In the genomic region with DNA sequence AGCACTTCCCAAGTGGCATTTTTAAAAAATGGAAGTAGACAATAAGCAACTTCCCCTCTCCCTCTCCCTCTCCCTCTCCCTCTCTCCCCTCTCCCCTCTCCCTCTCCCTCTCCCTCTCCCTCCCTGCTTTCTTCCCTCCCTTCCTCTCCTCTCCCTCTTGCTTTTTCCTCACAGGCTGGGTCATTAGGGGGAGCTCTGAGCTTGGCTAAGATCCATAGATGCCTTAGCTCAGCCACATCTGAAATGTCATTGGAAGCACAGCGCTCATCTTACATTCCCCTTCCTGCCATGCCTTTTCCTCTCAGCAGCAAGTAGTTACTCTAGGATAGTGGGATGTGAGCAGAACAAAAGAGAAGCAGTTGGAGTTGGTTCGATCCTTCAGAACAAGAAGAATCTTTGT, we compare ENCODE assay signal across 25 mouse cellular contexts.
DNase-seq lines count a peak whose midpoint lies in the region; ATAC-seq and TF ChIP-seq lines count a peak whose summit lies in the region.
"Had no signal": no experiment of that assay in that cellular context is flagged by ENCODE, and none has a peak within 500 bp of the region (broad histone marks: within the 10 kb centered on the region; RNA-seq: fewer than 3 reads in every experiment).

No protein-coding gene starts in this region.

- H3K9me3 ChIP-seq in forebrain, postnatal 0 days (ENCODE audit: low read length) = no peaks in the 10 kb centered on the region
- no peaks in the 10 kb centered on the region for H3K9me3 ChIP-seq in forebrain, embryonic 10.5 days
- H3K9me3 ChIP-seq in kidney, postnatal 0 days (replicated peaks; ENCODE audit: low read length) = no peaks in the 10 kb centered on the region
- H3K9me3 ChIP-seq in kidney, embryonic 15.5 days (replicated peaks) = no peaks in the 10 kb centered on the region
- H3K9me3 ChIP-seq in stomach, postnatal 0 days (ENCODE audit: control insufficient read depth, low read length) = no peaks in the 10 kb centered on the region
- H3K9me3 ChIP-seq: embryonic facial prominence, embryonic 15.5 days; forebrain, embryonic 15.5 days; heart, embryonic 12.5 days; neural tube, embryonic 13.5 days had no signal

- DNase-seq in forebrain, postnatal 0 days = no peak
- no peak for DNase-seq in forebrain, embryonic 10.5 days (ENCODE audit: extremely low spot score, low spot score)
- DNase-seq in kidney, postnatal 0 days (ENCODE audit: low spot score) = peak; percentile 9
- DNase-seq in retina, postnatal 1 day = peak; percentile 34
- no peak for DNase-seq in retina, embryonic 14.5 days (ENCODE audit: low spot score)
- DNase-seq in stomach, postnatal 0 days (ENCODE audit: low spot score) = no peak
- no peak for DNase-seq in adrenal gland, adult (ENCODE audit: inconsistent age in 2 of 2, low spot score in 1 of 2)
- DNase-seq: cerebellum, adult 2 months; cerebellum, postnatal 25 days; gastrocnemius, postnatal 14 days; heart, adult 11 months; kidney, adult 11 months; kidney, postnatal 14 days; liver, postnatal 0 days; midbrain, embryonic 14.5 days; right cerebral cortex, adult 18-20 months; thymus, adult 2 months; thymus, postnatal 4 days had no signal

- WGBS in forebrain, postnatal 0 days = 75% methylated on average over 2 of the region's 2 CpGs
- WGBS in forebrain, embryonic 10.5 days = 71% methylated on average over 2 of the region's 2 CpGs
- 59% methylated on average over 2 of the region's 2 CpGs for WGBS in kidney, postnatal 0 days
- 73% methylated on average over 2 of the region's 2 CpGs for WGBS in kidney, embryonic 15.5 days
- WGBS in stomach, postnatal 0 days = 76% methylated on average over 2 of the region's 2 CpGs

- no peak overlapping the region for H3K27ac ChIP-seq in forebrain, postnatal 0 days (ENCODE audit: low read depth, low read length)
- no peak overlapping the region for H3K27ac ChIP-seq in forebrain, embryonic 10.5 days
- H3K27ac ChIP-seq in kidney, postnatal 0 days = no peak overlapping the region
- H3K27ac ChIP-seq in kidney, embryonic 15.5 days = no peak overlapping the region
- no peak overlapping the region for H3K27ac ChIP-seq in stomach, postnatal 0 days (replicated peaks)
- H3K27ac ChIP-seq: embryonic facial prominence, embryonic 15.5 days; forebrain, embryonic 15.5 days; neural tube, embryonic 13.5 days had no signal

- no peaks in the 10 kb centered on the region for H3K27me3 ChIP-seq in forebrain, postnatal 0 days (ENCODE audit: insufficient read depth, low read length)
- H3K27me3 ChIP-seq in forebrain, embryonic 10.5 days (ENCODE audit: poor library complexity, severe bottlenecking) = no peaks in the 10 kb centered on the region
- H3K27me3 ChIP-seq in kidney, postnatal 0 days (ENCODE audit: insufficient read depth, low read length) = no peaks in the 10 kb centered on the region
- no peaks in the 10 kb centered on the region for H3K27me3 ChIP-seq in kidney, embryonic 15.5 days
- no peaks in the 10 kb centered on the region for H3K27me3 ChIP-seq in stomach, postnatal 0 days (ENCODE audit: control insufficient read depth, insufficient read depth, low read length)
- H3K27me3 ChIP-seq: embryonic facial prominence, embryonic 15.5 days; forebrain, embryonic 15.5 days; heart, embryonic 12.5 days; megakaryocyte, embryonic 14.5 days; neural tube, embryonic 13.5 days had no signal

- TF ChIP-seq CTCF in forebrain, postnatal 0 days (IDR thresholded peaks at IDR 0.05; ENCODE audit: low read depth) = peak; percentile 27; the same call in 1 of the 2 replicates
- TF ChIP-seq CTCF in kidney, postnatal 0 days (IDR thresholded peaks at IDR 0.05; ENCODE audit: low read depth) = peak; percentile 40; the same call in 1 of the 2 replicates
- TF ChIP-seq CTCF in stomach, postnatal 0 days (IDR thresholded peaks at IDR 0.05; ENCODE audit: low read depth) = peak; percentile 42

- ATAC-seq in forebrain, postnatal 0 days = no peak
- no peak for ATAC-seq in kidney, postnatal 0 days (replicated peaks; ENCODE audit: low FRiP score, low read depth)
- ATAC-seq in kidney, embryonic 15.5 days (replicated peaks; ENCODE audit: low FRiP score) = no peak
- no peak for ATAC-seq in stomach, postnatal 0 days (ENCODE audit: low FRiP score, low TSS enrichment)
- ATAC-seq: forebrain, embryonic 15.5 days; liver, postnatal 0 days had no signal

- no peaks in the 10 kb centered on the region for H3K36me3 ChIP-seq in forebrain, postnatal 0 days (ENCODE audit: insufficient read depth)
- no peaks in the 10 kb centered on the region for H3K36me3 ChIP-seq in forebrain, embryonic 10.5 days (replicated peaks)
- H3K36me3 ChIP-seq in kidney, postnatal 0 days (ENCODE audit: insufficient read depth, low read length) = no peaks in the 10 kb centered on the region
- H3K36me3 ChIP-seq in kidney, embryonic 15.5 days = no peaks in the 10 kb centered on the region
- no peaks in the 10 kb centered on the region for H3K36me3 ChIP-seq in stomach, postnatal 0 days (ENCODE audit: control insufficient read depth, insufficient read depth, low read length)
- H3K36me3 ChIP-seq: embryonic facial prominence, embryonic 15.5 days; forebrain, embryonic 15.5 days; heart, embryonic 12.5 days; neural tube, embryonic 13.5 days had no signal

- no peaks in the 10 kb centered on the region for H3K4me1 ChIP-seq in forebrain, postnatal 0 days (ENCODE audit: insufficient read depth)
- H3K4me1 ChIP-seq in forebrain, embryonic 10.5 days = no peaks in the 10 kb centered on the region
- H3K4me1 ChIP-seq in kidney, postnatal 0 days (replicated peaks; ENCODE audit: insufficient read depth, low read length) = no peaks in the 10 kb centered on the region
- no peaks in the 10 kb centered on the region for H3K4me1 ChIP-seq in kidney, embryonic 15.5 days
- no peaks in the 10 kb centered on the region for H3K4me1 ChIP-seq in stomach, postnatal 0 days (replicated peaks; ENCODE audit: control insufficient read depth, insufficient read depth)
- H3K4me1 ChIP-seq: forebrain, embryonic 15.5 days; megakaryocyte, embryonic 14.5 days; neural tube, embryonic 13.5 days had no signal

- no peak overlapping the region for H3K9ac ChIP-seq in forebrain, postnatal 0 days
- H3K9ac ChIP-seq in kidney, postnatal 0 days (ENCODE audit: low read depth, low read length) = no peak overlapping the region
- H3K9ac ChIP-seq in kidney, embryonic 15.5 days = no peak overlapping the region
- no peak overlapping the region for H3K9ac ChIP-seq in stomach, postnatal 0 days (ENCODE audit: low read length)
- H3K9ac ChIP-seq: embryonic facial prominence, embryonic 15.5 days; forebrain, embryonic 15.5 days; heart, embryonic 12.5 days; liver, postnatal 0 days; neural tube, embryonic 13.5 days had no signal

- TF ChIP-seq EP300 in stomach, postnatal 0 days (optimal IDR thresholded peaks at IDR 0.05) = no peak

- H3K4me2 ChIP-seq in forebrain, postnatal 0 days (ENCODE audit: low read depth) = no peak overlapping the region
- no peak overlapping the region for H3K4me2 ChIP-seq in kidney, postnatal 0 days (ENCODE audit: low read length)
- H3K4me2 ChIP-seq in kidney, embryonic 15.5 days = no peak overlapping the region
- no peak overlapping the region for H3K4me2 ChIP-seq in stomach, postnatal 0 days (replicated peaks; ENCODE audit: low read depth)
- H3K4me2 ChIP-seq: embryonic facial prominence, embryonic 15.5 days; forebrain, embryonic 15.5 days; heart, embryonic 12.5 days; liver, embryonic 11.5 days; neural tube, embryonic 13.5 days had no signal

- H3K4me3 ChIP-seq in forebrain, postnatal 0 days (ENCODE audit: low read depth, low read length) = no peak overlapping the region
- H3K4me3 ChIP-seq in forebrain, embryonic 10.5 days = no peak overlapping the region
- no peak overlapping the region for H3K4me3 ChIP-seq in kidney, postnatal 0 days (replicated peaks; ENCODE audit: low read depth, low read length)
- H3K4me3 ChIP-seq in kidney, embryonic 15.5 days (replicated peaks) = no peak overlapping the region
- H3K4me3 ChIP-seq in stomach, postnatal 0 days (ENCODE audit: low read depth, low read length) = no peak overlapping the region
- H3K4me3 ChIP-seq: embryonic facial prominence, embryonic 15.5 days; forebrain, embryonic 15.5 days; heart, embryonic 12.5 days; megakaryocyte, embryonic 14.5 days; neural tube, embryonic 13.5 days had no signal

Comparison
In these comparisons a context has a peak if more than half of its experiments do, and no peak if none do; other contexts are left out.
1. DNase-seq: peak in kidney, postnatal 0 days (single experiment) and retina, postnatal 1 day (single experiment); none in forebrain, postnatal 0 days (single experiment), forebrain, embryonic 10.5 days (single experiment), retina, embryonic 14.5 days (single experiment), stomach, postnatal 0 days (single experiment) and adrenal gland, adult (0 of 2).
2. Peak in every context shown above with its lines, with median percentiles within 50 percentile points of each other: CTCF ChIP-seq.